Mouse (Mus musculus) myocyte (in vitro differentiated cells): Measurements from ENCODE around the gene Fam214b.

Experiments used
- E2F4 ChIP-seq: IDR thresholded peaks from one replicate; pipeline ENCODE4 v1.6.1; 2011; ENCODE audit warnings: mild to moderate bottlenecking, control low read depth, moderate library complexity; ENCODE audit not compliant: insufficient read depth
- MAX ChIP-seq: IDR thresholded peaks from one replicate; pipeline ENCODE4 v1.6.1; 2011; ENCODE audit warnings: low read depth, mild to moderate bottlenecking, control low read depth
- MYOD1 ChIP-seq, 3 experiments: IDR thresholded peaks; one replicate each; pipeline ENCODE4 v1.6.1; 2011; ENCODE audit warnings: control low read depth in 2 of 3, low read depth in 2 of 3, mild to moderate bottlenecking in 2 of 3, moderate library complexity in 1 of 3; ENCODE audit not compliant: insufficient read length in 2 of 3, control insufficient read depth in 1 of 3
- POLR2A ChIP-seq: IDR thresholded peaks from one replicate; pipeline ENCODE4 v1.6.1; 2011; ENCODE audit warnings: low read depth, mild to moderate bottlenecking, control low read depth, moderate library complexity; ENCODE audit not compliant: insufficient read length
- POLR2AphosphoS2 ChIP-seq: IDR thresholded peaks from one replicate; pipeline ENCODE4 v1.6.1; 2011; ENCODE audit warnings: low read depth, control low read depth; ENCODE audit not compliant: insufficient read length
- TCF12 ChIP-seq: IDR thresholded peaks from one replicate; pipeline ENCODE4 v1.6.1; 2011; ENCODE audit warnings: mild to moderate bottlenecking, control low read depth; ENCODE audit not compliant: poor library complexity, insufficient read depth, severe bottlenecking
- TCF3 ChIP-seq: IDR thresholded peaks from one replicate; pipeline ENCODE4 v1.6.1; 2011; ENCODE audit warnings: low read depth, control low read depth; ENCODE audit not compliant: insufficient read length
- USF1 ChIP-seq: IDR thresholded peaks from one replicate; pipeline ENCODE4 v1.6.1; 2011; ENCODE audit warnings: low read depth, mild to moderate bottlenecking, control low read depth, moderate library complexity

- TF ChIP-seq POLR2A (peak; percentile 98), POLR2AphosphoS2 (peak; percentile 98), USF1 (no peak), TCF12 (no peak), E2F4 (no peak), MAX (no peak), MYOD1 (IDR thresholded peaks at IDR 0.05; ENCODE audit: control insufficient read depth in 1 of 3, insufficient read length in 2 of 3, low read depth in 2 of 3) (peak in 1 of 3 experiments; percentile 88), TCF3 (peak; percentile 27)
Measured at GRCm38 (mm10) chr4:43040114-43040572, 5.9 kb downstream of the Fam214b start.
